Mouse (Mus musculus) lung, adult 2 months (tissue): ENCODE results near the gene Angptl6. TPM values are rescaled to one million over a fixed set of nuclear protein-coding genes. Genes with fewer than 3 reads are reported as not detected.

Source experiments
- DNase-seq: peaks from one replicate; pipeline ENCODE4 v3.0.0; 2022
- H3K4me1 ChIP-seq: fragments of 200-500 bp; 2 replicates; pipeline ENCODE4 v1.6.1; 2011; ENCODE audit warnings: low read length; ENCODE audit not compliant: control insufficient read depth, insufficient read depth
- H3K4me3 ChIP-seq: fragments of 200-500 bp; replicated peaks from 2 replicates; pipeline ENCODE3; 2011; ENCODE audit warnings: low read depth, mild to moderate bottlenecking, control low read depth, low read length; ENCODE audit errors: extremely low read depth
- CTCF ChIP-seq: fragments of 200-500 bp; IDR thresholded peaks from 2 replicates; pipeline ENCODE4 v1.5.1; 2011; ENCODE audit warnings: mild to moderate bottlenecking, low read length, control low read depth; ENCODE audit not compliant: insufficient read depth
- POLR2A ChIP-seq: fragments of 200-500 bp; IDR thresholded peaks from 2 replicates; pipeline ENCODE4 v1.6.1; 2011; ENCODE audit warnings: low read depth, mild to moderate bottlenecking, control low read depth, low read length, borderline replicate concordance; ENCODE audit errors: extremely low read depth
- WGBS: fragments of 180-500 bp; shearing (Covaris S2); methylation state at CpG from one replicate; pipeline ENCODE4 v1.1.7; 2018; 5-methylcytosine and 5-hydroxymethylcytosine counted together
- polyA plus RNA-seq: library from polyadenylated mRNA; depleted of rRNA; stranded (reverse); fragments of >200 nt; gene quantifications from 2 replicates; pipeline ENCODE4 v1.2.3, GENCODE M21; 2012

Angptl6 gene
- polyA plus RNA-seq, 1 experiment, result 3.5 TPM

GRCm38 (mm10) chr9:20872991-20873390 is 6.5 kb downstream of the Angptl6 start:
- 91% methylated on average over 10 of the region's 10 CpGs for WGBS
- DNase-seq, result no peak
- TF ChIP-seq CTCF, result no peak
- no peak for TF ChIP-seq POLR2A
- no peak overlapping the region for H3K4me3 ChIP-seq
- H3K4me1 ChIP-seq, result peaks cover 7% of the 10 kb centered on the region; the same call in 1 of the 2 replicates

- no peak overlapping the region for H3K4me3 ChIP-seq
- DNase-seq, result no peak
- 79% methylated on average over 12 of the region's 12 CpGs for WGBS
- peaks cover 4% of the 10 kb centered on the region; the same call in 1 of the 2 replicates for H3K4me1 ChIP-seq
- TF ChIP-seq CTCF, result no peak
- TF ChIP-seq POLR2A, result no peak
These were observed 9.0 kb downstream of the Angptl6 start for GRCm38 (mm10) chr9:20870211-20871173.

GRCm38 (mm10) chr9:20869246-20869645 is 10.3 kb downstream of the Angptl6 start:
- peaks cover 4% of the 10 kb centered on the region; the same call in 1 of the 2 replicates for H3K4me1 ChIP-seq
- TF ChIP-seq POLR2A (no peak), CTCF (no peak)
- H3K4me3 ChIP-seq, result peak overlapping the region; percentile 61
- DNase-seq, result no peak
- 5% methylated on average over 19 of the region's 19 CpGs for WGBS

GRCm38 (mm10) chr9:20868448-20869001 is 11.0 kb downstream of the Angptl6 start, which contains the start of gene A230050P20Rik:
Gene A230050P20Rik, plus strand, starts transcription at chr9:20868642.
- 2% methylated on average over 53 of the region's 53 CpGs for WGBS
- Histone ChIP-seq H3K4me1 (peaks cover 4% of the 10 kb centered on the region; the same call in 1 of the 2 replicates), H3K4me3 (peak within 1 kb of the TSS; percentile 61)
- DNase-seq, result peak; percentile 59
- peak; percentile 45; the same call in 1 of the 2 replicates for TF ChIP-seq POLR2A
- TF ChIP-seq CTCF, result no peak

- 50% methylated on average over 3 of the region's 3 CpGs for WGBS
- no peak for DNase-seq
- no peak for TF ChIP-seq CTCF
- TF ChIP-seq POLR2A, result no peak
These were observed 12.6 kb downstream of the Angptl6 start for GRCm38 (mm10) chr9:20866879-20867278.

GRCm38 (mm10) chr9:20862225-20862624 is 17.3 kb downstream of the Angptl6 start:
- H3K4me1 ChIP-seq, result no peaks in the 10 kb centered on the region
- no peak for TF ChIP-seq POLR2A
- TF ChIP-seq CTCF, result no peak
- 60% methylated on average over 4 of the region's 4 CpGs for WGBS
- H3K4me3 ChIP-seq, result no peak overlapping the region
- no peak for DNase-seq

More at GRCm38 (mm10) chr9:20866879-20867278, 12.6 kb downstream of the Angptl6 start:
- H3K4me1 ChIP-seq, result peaks cover 4% of the 10 kb centered on the region; the same call in 1 of the 2 replicates
- H3K4me3 ChIP-seq, result no peak overlapping the region

GRCm38 (mm10) chr9:20861821-20862220 is 17.7 kb downstream of the Angptl6 start:
- TF ChIP-seq POLR2A (no peak), CTCF (peak; percentile 53)
- WGBS, result 5% methylated on average over 4 of the region's 4 CpGs
- no peak for DNase-seq
- no peak overlapping the region for H3K4me3 ChIP-seq
- no peaks in the 10 kb centered on the region for H3K4me1 ChIP-seq

GRCm38 (mm10) chr9:20859926-20860325 is 19.6 kb downstream of the Angptl6 start:
- no peak for DNase-seq
- Histone ChIP-seq H3K4me3 (no peak overlapping the region), H3K4me1 (no peaks in the 10 kb centered on the region)
- WGBS, result 39% methylated on average over 6 of the region's 6 CpGs
- TF ChIP-seq CTCF (no peak), POLR2A (no peak)

GRCm38 (mm10) chr9:20857131-20857530 is 22.4 kb downstream of the Angptl6 start:
- 8% methylated on average over 6 of the region's 6 CpGs for WGBS
- DNase-seq, result no peak
- H3K4me3 ChIP-seq, result no peak overlapping the region
- TF ChIP-seq POLR2A, result no peak
- no peak for TF ChIP-seq CTCF
- no peaks in the 10 kb centered on the region for H3K4me1 ChIP-seq
